Mouse (Mus musculus): ENCODE measurements around the gene Onecut1. TPM values are rescaled to one million over a fixed set of nuclear protein-coding genes. Genes with fewer than 3 reads are reported as not detected.
A peak's percentile ranks its signal among the peaks of the same experiment; 100 is the strongest.

Onecut1 gene
- total and polyA plus RNA-seq, 3 experiments, result not detected

- no peak overlapping the region for H3K4me3 ChIP-seq
- no peaks in the 10 kb centered on the region for H3K36me3 ChIP-seq (ENCODE audit: control insufficient read depth, insufficient read depth, low read length)
- 9% methylated on average over 22 of the region's 22 CpGs for WGBS
- intact Hi-C loops (cut with DNase I), result loop anchor here (1.0 to 2.0 kb wide), 2 partner anchors 583 to 726 kb away; no protein-coding TSS in a partner anchor
- peaks cover 24% of the 10 kb centered on the region for H3K27me3 ChIP-seq (ENCODE audit: control insufficient read depth, insufficient read depth, low read length)
- TF ChIP-seq POLR2A (IDR thresholded peaks at IDR 0.05; ENCODE audit: insufficient read depth, low read depth, low read length), result no peak
- H3K4me1 ChIP-seq (ENCODE audit: control insufficient read depth, insufficient read depth, low read length), result no peaks in the 10 kb centered on the region
- no peaks in the 10 kb centered on the region for H3K79me2 ChIP-seq (replicated peaks; ENCODE audit: control insufficient read depth, insufficient read depth, low read length)
- DNase-seq, result no peak
- H3K27ac ChIP-seq, result no peak overlapping the region
- H3K9ac ChIP-seq (ENCODE audit: low read depth, low read length), result no peak overlapping the region
These were observed 6.7 kb downstream of the Onecut1 start for GRCm38 (mm10) chr9:74868336-74868950.

DNA sequence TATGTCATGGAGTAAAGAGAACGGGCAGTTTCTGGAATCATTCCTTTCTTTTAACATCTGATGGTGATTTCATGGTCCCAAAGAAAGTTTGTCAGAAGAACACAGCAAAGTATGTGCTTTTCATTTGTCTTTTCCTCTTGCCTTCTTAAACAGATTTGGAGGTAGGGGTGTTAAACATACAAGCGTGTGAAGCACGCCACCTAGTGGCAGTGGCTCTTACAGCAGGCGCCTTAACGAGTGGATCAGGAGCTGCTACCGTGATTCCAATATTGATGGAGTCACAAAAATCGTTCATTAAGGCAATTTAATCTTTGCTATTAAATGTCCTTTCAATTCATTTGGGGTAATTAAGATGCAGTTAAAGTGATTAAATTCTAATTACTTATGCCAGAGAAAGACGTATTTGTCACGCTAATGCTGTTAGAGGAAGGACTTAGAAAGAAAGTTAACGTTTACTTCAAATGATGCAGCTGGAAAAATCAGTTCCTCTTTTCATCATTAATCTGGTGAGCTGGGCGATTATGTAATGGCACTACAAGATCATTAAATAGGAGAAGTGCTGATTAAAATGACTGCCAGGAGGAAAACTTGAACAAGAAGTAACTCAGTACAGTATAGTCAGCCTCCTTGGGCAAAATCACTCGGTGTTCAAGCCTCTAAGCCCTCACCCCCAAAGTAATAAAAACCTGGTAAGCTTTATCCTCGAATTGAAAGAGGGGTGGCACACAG, 9.4 kb downstream of the Onecut1 start:
- Histone ChIP-seq H3K79me2 (replicated peaks; ENCODE audit: control insufficient read depth, insufficient read depth, low read length) (no peaks in the 10 kb centered on the region), H3K36me3 (ENCODE audit: control insufficient read depth, insufficient read depth, low read length) (no peaks in the 10 kb centered on the region), H3K4me1 (ENCODE audit: control insufficient read depth, insufficient read depth, low read length) (no peaks in the 10 kb centered on the region), H3K4me3 (no peak overlapping the region), H3K27ac (no peak overlapping the region), H3K9ac (ENCODE audit: low read depth, low read length) (no peak overlapping the region), H3K27me3 (ENCODE audit: control insufficient read depth, insufficient read depth, low read length) (peaks cover 11% of the 10 kb centered on the region)
- intact Hi-C loops (cut with DNase I), result no loop called here
- peak; percentile 27 to 53 for DNase-seq
- WGBS, result 21% methylated on average over 13 of the region's 13 CpGs
- TF ChIP-seq POLR2A (IDR thresholded peaks at IDR 0.05; ENCODE audit: insufficient read depth, low read depth, low read length) (no peak), CTCF (IDR thresholded peaks at IDR 0.05) (peak; percentile 88)

DNA sequence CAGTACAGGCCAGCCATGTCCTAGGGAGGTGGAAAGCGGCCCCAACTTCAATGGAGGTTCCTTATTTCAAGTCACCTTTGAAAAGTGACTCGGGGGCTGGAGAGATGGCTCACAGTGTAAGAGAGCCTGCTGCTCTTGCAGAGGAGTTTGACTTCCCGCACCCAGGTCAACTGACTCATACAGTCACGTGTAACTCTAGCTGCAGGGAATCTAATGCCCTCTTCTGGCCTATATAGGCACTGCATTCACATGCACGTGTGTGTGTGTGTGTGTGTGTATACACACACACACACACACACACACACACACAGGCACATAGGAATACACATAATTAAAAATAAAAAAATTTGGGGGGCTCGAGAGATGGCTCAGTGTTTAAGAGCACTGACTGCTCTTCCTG, 14.6 kb downstream of the Onecut1 start:
- Histone ChIP-seq H3K4me1 (ENCODE audit: control insufficient read depth, insufficient read depth, low read length) (no peaks in the 10 kb centered on the region), H3K79me2 (replicated peaks; ENCODE audit: control insufficient read depth, insufficient read depth, low read length) (no peaks in the 10 kb centered on the region), H3K27me3 (ENCODE audit: control insufficient read depth, insufficient read depth, low read length) (no peaks in the 10 kb centered on the region), H3K4me3 (no peak overlapping the region), H3K9ac (ENCODE audit: low read depth, low read length) (no peak overlapping the region), H3K27ac (no peak overlapping the region), H3K36me3 (ENCODE audit: control insufficient read depth, insufficient read depth, low read length) (no peaks in the 10 kb centered on the region)
- intact Hi-C loops (cut with DNase I), result no loop called here
- 67% methylated on average over 6 of the region's 6 CpGs for whole genome bisulfite sequencing
- no peak for DNase-seq
- TF ChIP-seq EP300 (IDR thresholded peaks at IDR 0.05; ENCODE audit: insufficient read depth, low read depth, low read length), result no peak
- TF ChIP-seq CTCF (IDR thresholded peaks at IDR 0.05), result no peak
- no peak for TF ChIP-seq POLR2A (IDR thresholded peaks at IDR 0.05; ENCODE audit: insufficient read depth, low read depth, low read length)

DNA sequence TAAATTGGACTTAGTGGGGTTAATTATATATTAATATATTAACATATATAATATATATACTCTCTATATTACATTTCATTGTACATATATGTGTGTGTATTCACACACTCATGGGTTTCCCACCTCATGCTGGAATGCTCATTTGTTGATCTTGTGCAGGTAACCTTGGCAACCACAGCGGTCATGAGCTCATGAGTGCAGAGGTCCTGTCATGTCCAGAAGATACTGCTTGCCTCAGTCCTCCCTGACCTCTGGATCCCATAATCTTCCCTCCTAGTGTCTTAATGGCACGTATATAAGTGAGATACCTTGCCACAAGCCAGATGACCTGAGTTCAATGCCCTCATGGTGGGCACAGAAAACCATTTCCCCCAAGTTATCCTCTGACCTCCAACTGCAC, 16.0 kb downstream of the Onecut1 start:
- H3K27ac ChIP-seq, result no peak overlapping the region
- H3K36me3 ChIP-seq (ENCODE audit: control insufficient read depth, insufficient read depth, low read length), result no peaks in the 10 kb centered on the region
- no peak for TF ChIP-seq POLR2A (IDR thresholded peaks at IDR 0.05; ENCODE audit: insufficient read depth, low read depth, low read length)
- TF ChIP-seq CTCF (IDR thresholded peaks at IDR 0.05), result no peak
- TF ChIP-seq EP300 (IDR thresholded peaks at IDR 0.05; ENCODE audit: insufficient read depth, low read depth, low read length), result no peak
- no peak overlapping the region for H3K4me3 ChIP-seq
- no peaks in the 10 kb centered on the region for H3K27me3 ChIP-seq (ENCODE audit: control insufficient read depth, insufficient read depth, low read length)
- no peaks in the 10 kb centered on the region for H3K79me2 ChIP-seq (replicated peaks; ENCODE audit: control insufficient read depth, insufficient read depth, low read length)
- intact Hi-C loops (cut with DNase I), result no loop called here
- DNase-seq, result no peak
- WGBS, result 65% methylated on average over 2 of the region's 2 CpGs
- H3K9ac ChIP-seq (ENCODE audit: low read depth, low read length), result no peak overlapping the region
- no peaks in the 10 kb centered on the region for H3K4me1 ChIP-seq (ENCODE audit: control insufficient read depth, insufficient read depth, low read length)

GRCm38 (mm10) chr9:74887866-74888265, 26.1 kb downstream of the Onecut1 start:
- no peak for TF ChIP-seq POLR2A (IDR thresholded peaks at IDR 0.05; ENCODE audit: insufficient read depth, low read depth, low read length)
- TF ChIP-seq CTCF (IDR thresholded peaks at IDR 0.05), result no peak
- no peak for TF ChIP-seq EP300 (IDR thresholded peaks at IDR 0.05; ENCODE audit: insufficient read depth, low read depth, low read length)
- Histone ChIP-seq H3K9ac (ENCODE audit: low read depth, low read length) (no peak overlapping the region), H3K4me1 (ENCODE audit: control insufficient read depth, insufficient read depth, low read length) (no peaks in the 10 kb centered on the region), H3K79me2 (replicated peaks; ENCODE audit: control insufficient read depth, insufficient read depth, low read length) (no peaks in the 10 kb centered on the region), H3K27ac (no peak overlapping the region), H3K27me3 (ENCODE audit: control insufficient read depth, insufficient read depth, low read length) (no peaks in the 10 kb centered on the region), H3K36me3 (ENCODE audit: control insufficient read depth, insufficient read depth, low read length) (no peaks in the 10 kb centered on the region), H3K4me3 (no peak overlapping the region)
- WGBS, result 70% methylated on average over 4 of the region's 4 CpGs
- intact Hi-C loops (cut with DNase I), result no loop called here
- no peak for DNase-seq

DNA sequence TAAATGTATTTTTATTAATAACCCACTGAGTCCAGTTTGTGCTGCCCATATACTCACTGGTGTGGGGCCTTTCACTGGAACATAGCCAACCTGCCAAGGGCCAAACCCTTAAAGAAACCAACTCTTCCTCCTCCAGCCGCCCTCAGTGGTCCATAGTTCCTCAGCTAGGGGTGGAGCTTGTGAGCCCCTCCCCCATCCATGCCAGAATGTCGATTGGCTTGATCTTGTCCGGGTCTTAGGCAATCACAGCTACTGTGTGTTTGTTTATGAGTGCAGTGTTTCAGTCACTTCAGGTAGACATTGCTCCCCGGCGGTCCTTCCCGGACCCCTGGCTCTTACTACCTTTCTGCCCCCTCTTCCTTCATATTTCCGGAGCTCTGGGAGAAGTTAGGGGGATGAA, 35.0 kb downstream of the Onecut1 start:
- TF ChIP-seq EP300 (IDR thresholded peaks at IDR 0.05; ENCODE audit: insufficient read depth, low read depth, low read length) (no peak), CTCF (IDR thresholded peaks at IDR 0.05) (no peak), POLR2A (IDR thresholded peaks at IDR 0.05; ENCODE audit: insufficient read depth, low read depth, low read length) (no peak)
- no peak overlapping the region for H3K27ac ChIP-seq
- no peaks in the 10 kb centered on the region for H3K79me2 ChIP-seq (replicated peaks; ENCODE audit: control insufficient read depth, insufficient read depth, low read length)
- no peaks in the 10 kb centered on the region for H3K36me3 ChIP-seq (ENCODE audit: control insufficient read depth, insufficient read depth, low read length)
- 80% methylated on average over 7 of the region's 7 CpGs for WGBS
- no peak overlapping the region for H3K9ac ChIP-seq (ENCODE audit: low read depth, low read length)
- no peaks in the 10 kb centered on the region for H3K27me3 ChIP-seq (ENCODE audit: control insufficient read depth, insufficient read depth, low read length)
- no peak overlapping the region for H3K4me3 ChIP-seq
- intact Hi-C loops (cut with DNase I), result no loop called here
- no peak for DNase-seq
- H3K4me1 ChIP-seq (ENCODE audit: control insufficient read depth, insufficient read depth, low read length), result no peaks in the 10 kb centered on the region

Data from heart, adult 2 months (tissue).